Mouse (Mus musculus) hindbrain, embryonic 14.5 days (tissue): Measurements from ENCODE around the gene Ism2. TPM values are rescaled to one million over a fixed set of nuclear protein-coding genes. Genes with fewer than 3 reads are reported as not detected.
"Not testable (repeated sequence)": the region's sequence is repeated elsewhere in the genome, so short reads cannot be mapped to it uniquely, and the experiment has no call there.

Experiments used
- ATAC-seq: fragments of 200-750 bp; cut with Nextera tagmentation; 2 replicates; pipeline ENCODE4 v1.8.0; 2017; ENCODE audit warnings: moderate number of reproducible peaks, mild to moderate bottlenecking, moderate TSS enrichment, moderate library complexity; ENCODE audit not compliant: low FRiP score
- DNase-seq: peaks from one replicate; pipeline ENCODE4 v3.0.0-alpha.2; 2015; ENCODE audit warnings: low spot score
- H3K27ac ChIP-seq: fragments of 300-500 bp; sonication (generic); 2 replicates; pipeline ENCODE4 v1.5.1; 2014; ENCODE audit warnings: mild to moderate bottlenecking, moderate library complexity
- H3K27me3 ChIP-seq: fragments of 300-500 bp; sonication (generic); 2 replicates; pipeline ENCODE4 v1.6.1; 2014; ENCODE audit warnings: mild to moderate bottlenecking, low read length, mixed read lengths; ENCODE audit not compliant: control insufficient read depth, insufficient read depth
- H3K36me3 ChIP-seq: fragments of 300-500 bp; sonication (generic); replicated peaks from 2 replicates; pipeline ENCODE4 v1.6.1; 2014; ENCODE audit not compliant: control insufficient read depth, insufficient read depth
- H3K4me1 ChIP-seq: fragments of 300-500 bp; sonication (generic); replicated peaks from 2 replicates; pipeline ENCODE4 v1.6.1; 2014; ENCODE audit warnings: antibody characterized with exemption, low read length, mixed read lengths; ENCODE audit not compliant: control insufficient read depth, insufficient read depth
- H3K4me2 ChIP-seq: fragments of 300-500 bp; sonication (generic); replicated peaks from 2 replicates; pipeline ENCODE4 v1.6.1; 2014; ENCODE audit warnings: mild to moderate bottlenecking, moderate library complexity
- H3K4me3 ChIP-seq: fragments of 300-500 bp; sonication (generic); replicated peaks from 2 replicates; pipeline ENCODE4 v1.5.1; 2014; ENCODE audit warnings: mild to moderate bottlenecking, low read length
- H3K9ac ChIP-seq: fragments of 300-500 bp; sonication (generic); 2 replicates; pipeline ENCODE4 v1.6.1; 2014
- H3K9me3 ChIP-seq: fragments of 300-500 bp; sonication (generic); 2 replicates; pipeline ENCODE4 v1.6.1; 2016; ENCODE audit warnings: low read length; ENCODE audit not compliant: control insufficient read depth
- WGBS: fragments of 180-500 bp; shearing (Covaris S2); extraction: QIAGEN DNeasy Blood & Tissue Kit; methylation state at CpG from one replicate; pipeline ENCODE4 v1.1.7; 2014; 5-methylcytosine and 5-hydroxymethylcytosine counted together
- polyA plus RNA-seq: library from polyadenylated mRNA; unstranded; fragments of >200 nt; fragmentation: Nextera tagmentation; extraction: Ambion mirVana; gene quantifications from 2 replicates; pipeline ENCODE4 v1.2.1, GENCODE M21; 2014

The Ism2 gene
- polyA plus RNA-seq, 1 experiment from 2014 or later, result 0.86 TPM

DNA sequence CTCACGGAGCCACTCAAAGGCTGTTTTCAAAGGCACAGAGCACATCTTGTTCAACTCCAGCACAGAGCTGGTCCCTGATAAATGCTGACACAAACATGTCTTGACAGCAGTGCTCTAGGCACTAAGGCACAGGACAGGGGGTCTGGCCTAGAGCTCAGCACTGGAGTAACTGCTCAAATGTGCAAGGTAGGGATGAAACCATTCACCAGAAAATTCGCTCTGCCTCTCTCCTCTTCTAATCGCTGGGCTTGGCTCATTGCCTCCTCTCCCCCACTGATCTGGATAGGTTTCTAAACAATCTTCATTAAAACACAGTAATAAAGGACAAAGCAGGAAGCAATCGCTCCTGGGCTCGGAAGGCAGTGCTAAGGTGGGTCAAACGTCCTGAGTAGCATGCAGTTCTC is 31.6 kb upstream of the Ism2 start:
- no peak overlapping the region for H3K4me3 ChIP-seq
- ATAC-seq (no peak), DNase-seq (no peak)
- WGBS, result 53% methylated on average over 6 of the region's 6 CpGs
- H3K4me1 ChIP-seq, result 0 out of 2 replicates have a peak, but pooled peaks cover 5% of the 10 kb centered on the region
- no peak overlapping the region for H3K4me2 ChIP-seq
- H3K36me3 ChIP-seq, result peaks cover 14% of the 10 kb centered on the region; the same call in 1 of the 2 replicates
- no peak overlapping the region for H3K9ac ChIP-seq
- H3K9me3 ChIP-seq, result no peaks in the 10 kb centered on the region
- no peaks in the 10 kb centered on the region for H3K27me3 ChIP-seq
- H3K27ac ChIP-seq, result no peak overlapping the region

GRCm38 (mm10) chr12:87330213-87330612 is 30.7 kb upstream of the Ism2 start:
- no peak for DNase-seq
- ATAC-seq, result no peak
- Histone ChIP-seq H3K27ac (no peak overlapping the region), H3K9ac (no peak overlapping the region), H3K36me3 (peaks cover 14% of the 10 kb centered on the region; the same call in 1 of the 2 replicates), H3K27me3 (no peaks in the 10 kb centered on the region), H3K4me3 (no peak overlapping the region), H3K9me3 (no peaks in the 10 kb centered on the region), H3K4me2 (no peak overlapping the region), H3K4me1 (0 out of 2 replicates have a peak, but pooled peaks cover 5% of the 10 kb centered on the region)
- WGBS, result 67% methylated on average over 2 of the region's 2 CpGs

DNA sequence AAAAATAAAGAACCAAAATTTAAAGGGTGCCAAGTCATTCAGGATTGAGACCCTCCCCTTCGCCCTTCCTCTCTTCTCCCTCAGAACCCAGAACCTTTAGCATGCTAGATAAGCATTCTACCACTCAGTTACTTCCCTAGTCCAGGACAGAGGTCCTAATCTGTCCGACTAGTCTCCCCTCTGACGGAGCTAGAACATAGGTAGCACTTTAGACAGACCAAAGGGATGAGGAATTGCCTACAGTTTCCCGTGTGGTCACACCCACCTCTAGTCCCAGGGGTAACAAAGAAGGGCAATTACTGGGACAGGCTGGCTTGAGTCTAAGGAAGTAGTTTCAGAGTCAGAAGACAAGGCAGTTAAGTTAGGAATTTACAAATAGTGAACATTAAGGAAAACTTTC is 28.5 kb upstream of the Ism2 start:
- DNase-seq (no peak), ATAC-seq (no peak)
- no peak overlapping the region for H3K9ac ChIP-seq
- 29% methylated on average over 4 of the region's 4 CpGs for WGBS
- H3K4me3 ChIP-seq, result no peak overlapping the region
- H3K27ac ChIP-seq, result 0 out of 2 replicates have a peak overlapping the region, but pooled peaks have one; percentile 7
- no peaks in the 10 kb centered on the region for H3K9me3 ChIP-seq
- no peak overlapping the region for H3K4me2 ChIP-seq
- H3K36me3 ChIP-seq, result peaks cover 10% of the 10 kb centered on the region; the same call in 1 of the 2 replicates
- 0 out of 2 replicates have a peak, but pooled peaks cover 5% of the 10 kb centered on the region for H3K4me1 ChIP-seq
- H3K27me3 ChIP-seq, result no peaks in the 10 kb centered on the region

DNA sequence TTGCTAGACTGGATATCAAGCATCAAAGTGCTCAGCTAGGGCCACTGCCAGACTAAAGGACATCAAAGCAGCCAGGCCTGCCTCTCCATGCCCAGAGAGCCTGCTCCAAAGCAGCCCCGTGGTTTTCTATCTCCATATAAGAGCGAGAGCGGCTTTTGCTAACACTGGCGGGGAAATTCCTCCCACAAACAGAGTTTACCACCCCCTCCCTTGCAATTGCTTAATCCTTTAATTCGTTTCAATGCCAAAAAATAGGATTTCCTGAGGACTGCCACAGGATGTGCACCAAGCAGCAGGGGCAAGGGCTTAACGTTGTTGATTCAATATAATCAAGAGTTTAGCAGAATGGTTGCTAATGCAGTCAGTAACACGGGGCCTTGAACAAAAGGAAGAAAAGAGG is 28.1 kb upstream of the Ism2 start:
- Histone ChIP-seq H3K27ac (0 out of 2 replicates have a peak overlapping the region, but pooled peaks have one; percentile 7), H3K9ac (no peak overlapping the region)
- 8% methylated on average over 7 of the region's 7 CpGs for WGBS

GRCm38 (mm10) chr12:87325452-87325851 is 25.9 kb upstream of the Ism2 start:
- WGBS, result 98% methylated on average over 3 of the region's 3 CpGs
- no peak overlapping the region for H3K9ac ChIP-seq
- H3K4me3 ChIP-seq, result no peak overlapping the region
- H3K36me3 ChIP-seq, result peaks cover 15% of the 10 kb centered on the region; the same call in 1 of the 2 replicates
- ATAC-seq, result no peak
- H3K4me2 ChIP-seq, result no peak overlapping the region
- H3K27ac ChIP-seq, result no peak overlapping the region
- H3K27me3 ChIP-seq, result no peaks in the 10 kb centered on the region
- H3K4me1 ChIP-seq, result no peaks in the 10 kb centered on the region
- no peaks in the 10 kb centered on the region for H3K9me3 ChIP-seq
- DNase-seq, result no peak

More for the DNA sequence above, 28.1 kb upstream of the Ism2 start:
- Histone ChIP-seq H3K4me2 (no peak overlapping the region), H3K9me3 (no peaks in the 10 kb centered on the region), H3K36me3 (peaks cover 10% of the 10 kb centered on the region; the same call in 1 of the 2 replicates), H3K27me3 (no peaks in the 10 kb centered on the region), H3K4me1 (0 out of 2 replicates have a peak, but pooled peaks cover 5% of the 10 kb centered on the region), H3K4me3 (no peak overlapping the region)
- DNase-seq (no peak), ATAC-seq (peak; percentile 55; the same call in 1 of the 2 replicates)

GRCm38 (mm10) chr12:87319229-87319628 is 19.7 kb upstream of the Ism2 start:
- DNase-seq, result no peak
- H3K4me2 ChIP-seq, result no peak overlapping the region
- H3K9me3 ChIP-seq, result no peaks in the 10 kb centered on the region
- no peaks in the 10 kb centered on the region for H3K27me3 ChIP-seq
- 89% methylated on average over 3 of the region's 3 CpGs for WGBS
- no peak overlapping the region for H3K4me3 ChIP-seq
- H3K9ac ChIP-seq, result no peak overlapping the region
- no peaks in the 10 kb centered on the region for H3K4me1 ChIP-seq
- ATAC-seq, result no peak
- H3K27ac ChIP-seq, result no peak overlapping the region
- H3K36me3 ChIP-seq, result peaks cover 5% of the 10 kb centered on the region; the same call in 1 of the 2 replicates

DNA sequence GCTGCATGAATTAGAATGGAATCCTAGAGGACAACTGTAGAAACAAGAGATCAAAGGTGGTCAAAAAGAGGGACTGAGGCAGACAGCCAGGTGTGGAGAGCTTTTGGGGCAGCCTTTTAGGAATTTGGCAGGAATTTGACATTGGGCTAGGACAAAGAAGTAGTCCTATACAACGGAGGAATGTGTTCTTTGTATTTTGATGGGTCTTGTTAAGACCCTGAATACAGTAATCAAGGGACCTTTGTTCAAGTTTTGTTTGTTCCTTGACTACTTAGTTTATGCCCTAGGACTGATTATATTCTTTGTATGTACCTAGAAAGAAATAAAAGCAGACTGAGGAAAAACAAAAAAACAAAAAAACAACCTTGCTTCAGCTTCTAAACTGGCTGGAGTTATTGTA is 18.4 kb upstream of the Ism2 start:
- Histone ChIP-seq H3K27me3 (no peaks in the 10 kb centered on the region), H3K27ac (no peak overlapping the region), H3K9me3 (no peaks in the 10 kb centered on the region), H3K4me2 (no peak overlapping the region), H3K36me3 (0 out of 2 replicates have a peak, but pooled peaks cover 5% of the 10 kb centered on the region), H3K4me1 (no peaks in the 10 kb centered on the region), H3K4me3 (no peak overlapping the region), H3K9ac (no peak overlapping the region)
- DNase-seq (no peak), ATAC-seq (no peak)
- WGBS, result 53% methylated on average over 1 of the region's 1 CpGs

- H3K4me2 ChIP-seq, result no peak overlapping the region
- WGBS, result 63% methylated on average over 2 of the region's 2 CpGs
These were observed 13.6 kb upstream of the Ism2 start for GRCm38 (mm10) chr12:87313098-87313497.

GRCm38 (mm10) chr12:87306584-87306844 is 7.0 kb upstream of the Ism2 start:
- not testable (repeated sequence) for ATAC-seq, H3K4me3 ChIP-seq, H3K4me1 ChIP-seq, H3K27ac ChIP-seq, H3K9ac ChIP-seq, DNase-seq, H3K27me3 ChIP-seq, H3K9me3 ChIP-seq, H3K4me2 ChIP-seq
- 63% methylated on average over 4 of the region's 4 CpGs for WGBS
- peaks cover 35% of the 10 kb centered on the region for H3K36me3 ChIP-seq

More at GRCm38 (mm10) chr12:87313098-87313497, 13.6 kb upstream of the Ism2 start:
- no peak for ATAC-seq
- Histone ChIP-seq H3K27ac (no peak overlapping the region), H3K9ac (no peak overlapping the region), H3K36me3 (peaks cover 40% of the 10 kb centered on the region), H3K27me3 (no peaks in the 10 kb centered on the region), H3K4me1 (no peaks in the 10 kb centered on the region), H3K9me3 (no peaks in the 10 kb centered on the region), H3K4me3 (no peak overlapping the region)
- DNase-seq, result no peak
